Mouse (Mus musculus) CD8-positive naive resting alpha-beta T cell, adult 57 days (primary cell): ENCODE results near the gene Olfr866. TPM values are rescaled to one million over a fixed set of nuclear protein-coding genes. Genes with fewer than 3 reads are reported as not detected.

Source experiments
- total RNA-seq: library from RNA; stranded (reverse); gene quantifications from one replicate; pipeline ENCODE4 v1.2.4, GENCODE M21; 2023

Gene Olfr866
- not detected for total RNA-seq

GRCm38 (mm10) chr9:20027935-20028334 lies at the start of gene Olfr866:
Olfr866 (minus strand) TSS chr9:20028035.

DNA sequence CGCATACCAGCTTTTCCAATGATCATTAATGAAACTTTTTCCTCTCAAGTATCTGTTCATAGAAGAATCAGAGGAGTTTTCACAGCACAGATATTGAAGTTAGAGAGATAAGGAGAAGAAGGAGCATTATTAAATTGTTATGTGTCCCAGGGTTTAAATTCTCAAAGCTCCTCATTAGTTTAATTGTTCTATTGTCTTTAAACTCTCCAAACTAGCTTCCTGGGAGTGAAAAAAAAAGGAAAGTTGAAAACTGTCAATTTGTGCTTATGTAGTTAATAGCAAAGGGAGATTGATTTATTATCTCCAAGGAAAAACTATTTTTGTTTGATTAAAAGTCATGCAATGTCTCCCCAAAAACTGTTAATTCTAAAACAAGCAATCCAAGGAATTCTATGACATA lies 29.6 kb upstream of the Olfr866 start, which contains the start of gene Olfr867:
TSS of gene Olfr867 (minus strand) at position 101 of the 400 bp plus-strand sequence.

Other genes with a start within 250 kb of the Olfr866 start
- not detected for gene Olfr58, start 247.8 kb downstream of the Olfr866 start, total RNA-seq
- gene Olfr859, start 223.1 kb downstream of the Olfr866 start, total RNA-seq, result not detected
- gene Olfr860, start 178.3 kb downstream of the Olfr866 start, total RNA-seq, result not detected
- gene Olfr862, start 140.0 kb downstream of the Olfr866 start, total RNA-seq, result not detected
- not detected for gene Olfr77, start 111.2 kb downstream of the Olfr866 start, total RNA-seq
- gene Olfr867, start 29.5 kb upstream of the Olfr866 start, total RNA-seq, result not detected
- gene Olfr868, start 70.6 kb upstream of the Olfr866 start, total RNA-seq, result not detected
- not detected for gene Olfr869, start 101.0 kb upstream of the Olfr866 start, total RNA-seq
- gene Olfr870, start 146.0 kb upstream of the Olfr866 start, total RNA-seq, result not detected
- gene Olfr871, start 184.2 kb upstream of the Olfr866 start, total RNA-seq, result not detected
- not detected for gene Olfr872, start 209.1 kb upstream of the Olfr866 start, total RNA-seq